Mouse (Mus musculus) forebrain, postnatal 0 days (tissue): Measurements from ENCODE around the gene Mybpc3. TPM values are rescaled to one million over a fixed set of nuclear protein-coding genes. Genes with fewer than 3 reads are reported as not detected.
A peak's percentile ranks its signal among the peaks of the same experiment; 100 is the strongest.

Experiments used
- ATAC-seq: fragments of 200-750 bp; cut with Nextera tagmentation; 2 replicates; pipeline ENCODE4 v1.8.0; 2017; ENCODE audit warnings: mild to moderate bottlenecking, moderate library complexity
- DNase-seq: peaks from one replicate; pipeline ENCODE4 v3.0.0-alpha.2; 2015
- H3K27ac ChIP-seq: fragments of 300-500 bp; sonication (generic); 2 replicates; pipeline ENCODE4 v1.5.1; 2014; ENCODE audit warnings: low read depth, mild to moderate bottlenecking, antibody characterized with exemption, low read length, moderate library complexity, mixed read lengths
- H3K27me3 ChIP-seq: fragments of 300-500 bp; sonication (generic); 2 replicates; pipeline ENCODE4 v1.6.1; 2014; ENCODE audit warnings: mild to moderate bottlenecking, low read length, mixed read lengths; ENCODE audit not compliant: insufficient read depth
- H3K36me3 ChIP-seq: fragments of 300-500 bp; sonication (generic); 2 replicates; pipeline ENCODE4 v1.6.1; 2014; ENCODE audit warnings: mild to moderate bottlenecking, moderate library complexity; ENCODE audit not compliant: insufficient read depth
- H3K4me1 ChIP-seq: fragments of 300-500 bp; sonication (generic); 2 replicates; pipeline ENCODE4 v1.6.1; 2014; ENCODE audit warnings: antibody characterized with exemption; ENCODE audit not compliant: insufficient read depth
- H3K4me2 ChIP-seq: fragments of 300-500 bp; sonication (generic); 2 replicates; pipeline ENCODE4 v1.6.1; 2014; ENCODE audit warnings: low read depth, mild to moderate bottlenecking, moderate library complexity
- H3K4me3 ChIP-seq: fragments of 300-500 bp; sonication (generic); 2 replicates; pipeline ENCODE4 v1.5.1; 2014; ENCODE audit warnings: low read depth, low read length, mixed read lengths
- H3K9ac ChIP-seq: fragments of 300-500 bp; sonication (generic); 2 replicates; pipeline ENCODE4 v1.6.1; 2014; ENCODE audit warnings: mild to moderate bottlenecking
- H3K9me3 ChIP-seq: fragments of 300-500 bp; sonication (generic); 2 replicates; pipeline ENCODE4 v1.6.1; 2016; ENCODE audit warnings: low read length
- CTCF ChIP-seq: sonication (generic); IDR thresholded peaks from 2 replicates; pipeline ENCODE4 v1.5.1; 2016; ENCODE audit warnings: antibody characterized with exemption, control low read depth, low read depth
- WGBS: fragments of 180-500 bp; shearing (Covaris S2); extraction: QIAGEN DNeasy Blood & Tissue Kit; methylation state at CpG from one replicate; pipeline ENCODE4 v1.1.7; 2014; 5-methylcytosine and 5-hydroxymethylcytosine counted together
- polyA plus RNA-seq: library from polyadenylated mRNA; unstranded; fragments of >200 nt; fragmentation: Nextera tagmentation; extraction: Ambion mirVana; gene quantifications from 2 replicates; pipeline ENCODE4 v1.2.1, GENCODE M21; 2015
- total RNA-seq: library from RNA; depleted of rRNA; stranded (reverse); fragments of >200 nt; gene quantifications from 2 replicates; pipeline ENCODE4 v1.2.3, GENCODE M21; 2014; rRNA removed

The Mybpc3 gene
- total and polyA plus RNA-seq, 2 experiments from 2014 or later = 0.04 to 0.38 TPM

GRCm38 (mm10) chr2:91179825-91180224, 61.9 kb downstream of the Mybpc3 start:
- no peak for ATAC-seq
- Histone ChIP-seq H3K4me1 (peaks cover 13% of the 10 kb centered on the region), H3K4me2 (no peak overlapping the region), H3K27ac (no peak overlapping the region), H3K9me3 (no peaks in the 10 kb centered on the region), H3K27me3 (no peaks in the 10 kb centered on the region), H3K36me3 (peaks cover 35% of the 10 kb centered on the region), H3K9ac (no peak overlapping the region), H3K4me3 (no peak overlapping the region)
- TF ChIP-seq CTCF = no peak
- no peak for DNase-seq
- 45% methylated on average over 4 of the region's 4 CpGs for WGBS

- H3K36me3 ChIP-seq = peaks cover 29% of the 10 kb centered on the region
- no peak for TF ChIP-seq CTCF
- DNase-seq = no peak
- peaks cover 13% of the 10 kb centered on the region for H3K4me1 ChIP-seq
- ATAC-seq = no peak
- H3K27me3 ChIP-seq = no peaks in the 10 kb centered on the region
- no peak overlapping the region for H3K27ac ChIP-seq
- 0 out of 2 replicates have a peak overlapping the region, but pooled peaks have one; percentile 91 for H3K4me3 ChIP-seq
- WGBS = 62% methylated on average over 5 of the region's 5 CpGs
- no peaks in the 10 kb centered on the region for H3K9me3 ChIP-seq
- H3K9ac ChIP-seq = no peak overlapping the region
- H3K4me2 ChIP-seq = peak overlapping the region; percentile 88
Measured at GRCm38 (mm10) chr2:91180706-91181105, 62.8 kb downstream of the Mybpc3 start.

- 4% methylated on average over 8 of the region's 8 CpGs for WGBS
- Histone ChIP-seq H3K4me2 (peak overlapping the region; percentile 88), H3K27ac (peak overlapping the region; percentile 92), H3K27me3 (no peaks in the 10 kb centered on the region), H3K9ac (peak overlapping the region; percentile 81), H3K4me3 (peak overlapping the region; percentile 91), H3K4me1 (peaks cover 13% of the 10 kb centered on the region), H3K36me3 (peaks cover 16% of the 10 kb centered on the region), H3K9me3 (no peaks in the 10 kb centered on the region)
- no peak for ATAC-seq
- no peak for DNase-seq
- TF ChIP-seq CTCF = no peak
Measured at GRCm38 (mm10) chr2:91182016-91182404, 64.1 kb downstream of the Mybpc3 start.

- ATAC-seq = peak; percentile 94
Measured at GRCm38 (mm10) chr2:91182405-91183147, 64.6 kb downstream of the Mybpc3 start.

GRCm38 (mm10) chr2:91183148-91183513, 65.2 kb downstream of the Mybpc3 start:
- H3K4me3 ChIP-seq = peak overlapping the region; percentile 91
- H3K27ac ChIP-seq = peak overlapping the region; percentile 92
- peak overlapping the region; percentile 88 for H3K4me2 ChIP-seq
- no peaks in the 10 kb centered on the region for H3K9me3 ChIP-seq
- H3K4me1 ChIP-seq = peaks cover 13% of the 10 kb centered on the region
- ATAC-seq (peak; percentile 96), DNase-seq (peak; percentile 97)
- no peak for TF ChIP-seq CTCF
- peak overlapping the region; percentile 81 for H3K9ac ChIP-seq
- 1% methylated on average over 9 of the region's 9 CpGs for WGBS
- no peaks in the 10 kb centered on the region for H3K27me3 ChIP-seq
- peaks cover 9% of the 10 kb centered on the region; the same call in 1 of the 2 replicates for H3K36me3 ChIP-seq

More at GRCm38 (mm10) chr2:91182405-91183147, 64.6 kb downstream of the Mybpc3 start:
- Histone ChIP-seq H3K9me3 (no peaks in the 10 kb centered on the region), H3K27ac (peak overlapping the region; percentile 92), H3K4me1 (peaks cover 13% of the 10 kb centered on the region), H3K27me3 (no peaks in the 10 kb centered on the region), H3K4me3 (peak overlapping the region; percentile 91), H3K4me2 (peak overlapping the region; percentile 88), H3K9ac (peak overlapping the region; percentile 81), H3K36me3 (peaks cover 14% of the 10 kb centered on the region)
- peak; percentile 95 for DNase-seq
- 2% methylated on average over 78 of the region's 81 CpGs for WGBS
- no peak for TF ChIP-seq CTCF

- Histone ChIP-seq H3K27me3 (no peaks in the 10 kb centered on the region), H3K27ac (peak within 1 kb of the TSS; percentile 92), H3K4me2 (peak within 1 kb of the TSS; percentile 88), H3K4me3 (peak within 1 kb of the TSS; percentile 91), H3K36me3 (0 out of 2 replicates have a peak, but pooled peaks cover 4% of the 10 kb centered on the region), H3K4me1 (peaks cover 13% of the 10 kb centered on the region), H3K9me3 (no peaks in the 10 kb centered on the region), H3K9ac (peak within 1 kb of the TSS; percentile 81)
- ATAC-seq (no peak), DNase-seq (no peak)
- no peak for TF ChIP-seq CTCF
- 67% methylated on average over 15 of the region's 15 CpGs for WGBS
Measured at GRCm38 (mm10) chr2:91183711-91184405, 65.9 kb downstream of the Mybpc3 start, which contains the start of gene Madd. Madd (minus strand) TSS chr2:91183837.

Other genes with a start within 250 kb of the Mybpc3 start
- gene C1qtnf4, start 232.3 kb upstream of the Mybpc3 start, total RNA-seq = 201 and 252 TPM in 2 replicates
- 185 and 189 TPM in 2 replicates for gene C1qtnf4, start 232.3 kb upstream of the Mybpc3 start, polyA plus RNA-seq
- gene Kbtbd4, start 213.4 kb upstream of the Mybpc3 start, total RNA-seq = 49.5 and 59.4 TPM in 2 replicates
- gene Kbtbd4, start 213.4 kb upstream of the Mybpc3 start, polyA plus RNA-seq = 54.3 and 60.3 TPM in 2 replicates
- 156 and 190 TPM in 2 replicates for gene Ndufs3, start 213.3 kb upstream of the Mybpc3 start, total RNA-seq
- gene Ndufs3, start 213.3 kb upstream of the Mybpc3 start, polyA plus RNA-seq = 248 and 283 TPM in 2 replicates
- gene Celf1, start 177.8 kb upstream of the Mybpc3 start, total RNA-seq = 74.5 and 83.7 TPM in 2 replicates
- gene Celf1, start 177.8 kb upstream of the Mybpc3 start, polyA plus RNA-seq = 56.9 and 72.2 TPM in 2 replicates
- 0.38 and 1.2 TPM in 2 replicates for gene Rapsn, start 82.5 kb upstream of the Mybpc3 start, total RNA-seq
- gene Rapsn, start 82.5 kb upstream of the Mybpc3 start, polyA plus RNA-seq = 0.93 and 1.1 TPM in 2 replicates
- gene Psmc3, start 64.1 kb upstream of the Mybpc3 start, total RNA-seq = 184 and 255 TPM in 2 replicates
- 242 and 253 TPM in 2 replicates for gene Psmc3, start 64.1 kb upstream of the Mybpc3 start, polyA plus RNA-seq
- gene Slc39a13, start 47.7 kb upstream of the Mybpc3 start, total RNA-seq = 25.5 and 26.8 TPM in 2 replicates
- gene Slc39a13, start 47.7 kb upstream of the Mybpc3 start, polyA plus RNA-seq = 19.7 and 22.3 TPM in 2 replicates
- 2.2 and 3.9 TPM in 2 replicates for gene Spi1, start 35.8 kb upstream of the Mybpc3 start, total RNA-seq
- gene Spi1, start 35.8 kb upstream of the Mybpc3 start, polyA plus RNA-seq = 4.7 and 5.1 TPM in 2 replicates
- 48.9 and 50.0 TPM in 2 replicates for gene Madd, start 65.7 kb downstream of the Mybpc3 start, total RNA-seq
- 20.4 and 28.5 TPM in 2 replicates for gene Madd, start 65.7 kb downstream of the Mybpc3 start, polyA plus RNA-seq
- gene Nr1h3, start 84.7 kb downstream of the Mybpc3 start, total RNA-seq = 1.5 and 3.4 TPM in 2 replicates
- gene Nr1h3, start 84.7 kb downstream of the Mybpc3 start, polyA plus RNA-seq = 1.6 and 1.8 TPM in 2 replicates
- 32.9 and 39.4 TPM in 2 replicates for gene Acp2, start 84.7 kb downstream of the Mybpc3 start, total RNA-seq
- 24.4 and 32.2 TPM in 2 replicates for gene Acp2, start 84.7 kb downstream of the Mybpc3 start, polyA plus RNA-seq
- 11.2 and 12.9 TPM in 2 replicates for gene Ddb2, start 118.8 kb downstream of the Mybpc3 start, total RNA-seq
- 10.0 and 10.2 TPM in 2 replicates for gene Ddb2, start 118.8 kb downstream of the Mybpc3 start, polyA plus RNA-seq
- gene Pacsin3, start 137.8 kb downstream of the Mybpc3 start, total RNA-seq = 20.5 and 21.6 TPM in 2 replicates
- 18.6 and 22.8 TPM in 2 replicates for gene Pacsin3, start 137.8 kb downstream of the Mybpc3 start, polyA plus RNA-seq
- gene Arfgap2, start 146.8 kb downstream of the Mybpc3 start, total RNA-seq = 44.0 and 59.9 TPM in 2 replicates
- 49.0 and 52.8 TPM in 2 replicates for gene Arfgap2, start 146.8 kb downstream of the Mybpc3 start, polyA plus RNA-seq